Mouse (Mus musculus) neural tube, embryonic 11.5 days (tissue): ENCODE data around the gene Ano9. TPM values are rescaled to one million over a fixed set of nuclear protein-coding genes. Genes with fewer than 3 reads are reported as not detected.

Source experiments
- ATAC-seq: fragments of 200-750 bp; cut with Nextera tagmentation; 2 replicates; pipeline ENCODE4 v1.8.0; 2017; ENCODE audit warnings: moderate number of reproducible peaks, mild to moderate bottlenecking, moderate TSS enrichment, moderate library complexity; ENCODE audit not compliant: insufficient read depth, low FRiP score, low TSS enrichment
- DNase-seq: peaks from one replicate; pipeline ENCODE4 v3.0.0-alpha.2; 2015; ENCODE audit warnings: low spot score
- H3K27ac ChIP-seq: fragments of 300-500 bp; sonication (generic); 2 replicates; pipeline ENCODE4 v1.5.1; 2014; ENCODE audit warnings: low read depth, mild to moderate bottlenecking, low read length
- H3K27me3 ChIP-seq: fragments of 300-500 bp; sonication (generic); 2 replicates; pipeline ENCODE4 v1.6.1; 2014; ENCODE audit warnings: mild to moderate bottlenecking, low read length, mixed read lengths; ENCODE audit not compliant: control insufficient read depth, insufficient read depth
- H3K36me3 ChIP-seq: fragments of 300-500 bp; sonication (generic); 2 replicates; pipeline ENCODE4 v1.6.1; 2014; ENCODE audit warnings: mild to moderate bottlenecking, low read length, moderate library complexity, mixed read lengths; ENCODE audit not compliant: control insufficient read depth, insufficient read depth
- H3K4me1 ChIP-seq: fragments of 300-500 bp; sonication (generic); 2 replicates; pipeline ENCODE4 v1.6.1; 2014; ENCODE audit warnings: low read length, mixed read lengths; ENCODE audit not compliant: control insufficient read depth, insufficient read depth
- H3K4me2 ChIP-seq: fragments of 300-500 bp; sonication (generic); 2 replicates; pipeline ENCODE4 v1.6.1; 2014; ENCODE audit warnings: low read depth, mild to moderate bottlenecking, moderate library complexity
- H3K4me3 ChIP-seq: fragments of 300-500 bp; sonication (generic); 2 replicates; pipeline ENCODE4 v1.5.1; 2014; ENCODE audit warnings: low read depth, low read length
- H3K9ac ChIP-seq: fragments of 300-500 bp; sonication (generic); 2 replicates; pipeline ENCODE4 v1.6.1; 2014; ENCODE audit warnings: mild to moderate bottlenecking, low read length
- H3K9me3 ChIP-seq: fragments of 300-500 bp; sonication (generic); 2 replicates; pipeline ENCODE4 v1.6.1; 2016; ENCODE audit warnings: low read length; ENCODE audit not compliant: control insufficient read depth
- WGBS: fragments of 180-500 bp; shearing (Covaris S2); extraction: QIAGEN DNeasy Blood & Tissue Kit; methylation state at CpG from one replicate; pipeline ENCODE4 v1.1.7; 2014; 5-methylcytosine and 5-hydroxymethylcytosine counted together
- polyA plus RNA-seq: library from polyadenylated mRNA; unstranded; fragments of >200 nt; fragmentation: Nextera tagmentation; extraction: Ambion mirVana; gene quantifications from 2 replicates; pipeline ENCODE4 v1.2.1, GENCODE M21; 2014

Gene Ano9
- polyA plus RNA-seq: 0.09 TPM in 1 of 2 replicates, not detected in the other

DNA sequence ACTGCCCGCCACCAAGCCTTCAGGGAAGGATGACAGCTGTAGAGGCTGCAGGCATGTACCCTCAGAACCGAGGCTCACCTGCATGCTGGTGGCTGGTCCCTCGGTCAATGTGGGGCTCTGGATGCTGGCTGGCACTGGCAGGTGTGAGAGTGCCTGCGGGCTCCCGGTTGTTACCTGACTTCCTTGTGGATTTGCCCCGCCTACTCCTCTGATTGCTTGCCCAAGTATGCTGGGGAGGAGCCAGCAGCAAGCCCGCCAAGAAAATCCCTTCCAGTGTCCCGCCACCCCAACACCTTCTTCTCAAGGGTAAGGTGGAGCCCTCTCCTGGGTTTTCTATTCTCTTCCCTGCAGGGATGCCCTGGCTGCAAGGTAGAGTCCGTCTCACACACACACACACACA lies at the start of gene Ano9:
TSS of gene Ano9 (minus strand) at position 171 of the 400 bp plus-strand sequence.
- H3K4me3 ChIP-seq: no peak within 1 kb of the TSS
- H3K27ac ChIP-seq: no peak within 1 kb of the TSS
- no peaks in the 10 kb centered on the region for H3K27me3 ChIP-seq
- WGBS: 10% methylated on average over 9 of the region's 9 CpGs
- H3K9me3 ChIP-seq: no peaks in the 10 kb centered on the region
- DNase-seq (no peak), ATAC-seq (no peak)
- H3K36me3 ChIP-seq: no peaks in the 10 kb centered on the region
- no peak within 1 kb of the TSS for H3K9ac ChIP-seq
- no peaks in the 10 kb centered on the region for H3K4me1 ChIP-seq
- H3K4me2 ChIP-seq: no peak within 1 kb of the TSS

DNA sequence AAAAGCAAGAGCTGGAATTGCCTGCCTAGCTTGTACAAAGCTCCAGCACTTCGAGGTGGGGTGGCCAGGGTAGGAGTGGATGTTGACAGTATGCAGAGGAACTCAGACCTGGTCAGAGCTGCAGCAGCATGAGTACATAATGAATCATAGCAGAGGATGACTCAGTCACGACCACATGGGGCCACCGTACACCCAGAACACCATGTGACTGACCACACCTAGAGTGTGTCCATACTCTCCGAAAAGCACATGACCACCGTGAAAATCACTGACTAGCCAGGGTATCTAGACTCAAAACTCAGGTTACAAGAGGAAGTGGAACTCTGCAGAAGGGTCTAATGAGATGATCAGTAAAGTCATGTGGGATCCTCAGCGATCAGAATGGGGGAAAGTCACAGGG lies 47.2 kb upstream of the Ano9 start:
- H3K9ac ChIP-seq: no peak overlapping the region
- 85% methylated on average over 6 of the region's 6 CpGs for WGBS
- peaks cover 11% of the 10 kb centered on the region; the same call in 1 of the 2 replicates for H3K4me1 ChIP-seq
- H3K36me3 ChIP-seq: peaks cover 7% of the 10 kb centered on the region
- DNase-seq (no peak), ATAC-seq (no peak)
- H3K4me3 ChIP-seq: no peak overlapping the region
- H3K4me2 ChIP-seq: no peak overlapping the region
- H3K9me3 ChIP-seq: no peaks in the 10 kb centered on the region
- no peak overlapping the region for H3K27ac ChIP-seq
- H3K27me3 ChIP-seq: no peaks in the 10 kb centered on the region

DNA sequence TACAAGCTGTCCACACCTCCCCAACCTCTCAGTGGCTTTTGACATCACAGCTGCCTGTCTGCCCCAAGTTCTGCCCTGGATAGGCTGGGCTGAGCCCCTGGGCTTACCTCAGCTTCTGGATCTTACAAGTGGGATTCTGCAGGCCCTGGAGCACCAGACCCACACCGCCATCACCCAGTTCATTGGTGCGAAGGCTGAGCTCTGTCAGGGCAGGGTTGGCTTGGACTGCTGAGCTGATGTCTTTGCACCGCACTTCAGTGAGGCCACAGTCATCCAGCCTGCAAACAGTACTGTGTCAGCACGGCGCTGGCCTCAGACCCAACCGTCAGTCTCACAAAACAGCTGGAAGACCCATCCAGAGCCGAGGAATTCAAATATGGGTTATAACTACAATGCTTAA lies 46.8 kb upstream of the Ano9 start:
- Histone ChIP-seq H3K27me3 (no peaks in the 10 kb centered on the region), H3K27ac (no peak overlapping the region), H3K9me3 (no peaks in the 10 kb centered on the region), H3K4me3 (no peak overlapping the region), H3K4me2 (no peak overlapping the region), H3K9ac (no peak overlapping the region), H3K36me3 (peaks cover 7% of the 10 kb centered on the region), H3K4me1 (peaks cover 11% of the 10 kb centered on the region; the same call in 1 of the 2 replicates)
- WGBS: 95% methylated on average over 7 of the region's 7 CpGs
- ATAC-seq: no peak
- no peak for DNase-seq

DNA sequence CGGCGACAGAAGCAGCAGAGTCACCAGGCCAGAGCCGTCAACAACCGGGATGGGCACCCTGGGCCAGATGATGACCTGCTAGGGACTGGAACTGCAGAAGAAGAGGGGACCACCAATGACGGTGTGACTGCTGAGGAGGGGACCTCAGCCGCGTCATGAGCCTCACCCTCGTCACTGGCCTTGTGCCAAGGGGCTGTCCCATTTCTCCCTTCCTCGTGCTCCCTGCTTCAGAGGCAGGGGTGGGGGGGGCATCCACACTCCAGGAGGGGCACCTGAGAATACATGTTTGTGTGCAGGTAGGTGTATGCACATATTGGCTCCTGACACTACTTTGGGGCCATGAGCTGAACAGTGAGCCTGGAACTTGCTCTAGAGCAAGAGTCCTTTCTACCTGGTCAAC lies 37.8 kb upstream of the Ano9 start:
- H3K4me3 ChIP-seq: no peak overlapping the region
- H3K4me1 ChIP-seq: no peaks in the 10 kb centered on the region
- 92% methylated on average over 9 of the region's 9 CpGs for WGBS
- no peak for ATAC-seq
- H3K9me3 ChIP-seq: no peaks in the 10 kb centered on the region
- DNase-seq: no peak
- peaks cover 11% of the 10 kb centered on the region; the same call in 1 of the 2 replicates for H3K36me3 ChIP-seq
- no peak overlapping the region for H3K27ac ChIP-seq
- no peak overlapping the region for H3K9ac ChIP-seq
- H3K4me2 ChIP-seq: no peak overlapping the region
- H3K27me3 ChIP-seq: no peaks in the 10 kb centered on the region

DNA sequence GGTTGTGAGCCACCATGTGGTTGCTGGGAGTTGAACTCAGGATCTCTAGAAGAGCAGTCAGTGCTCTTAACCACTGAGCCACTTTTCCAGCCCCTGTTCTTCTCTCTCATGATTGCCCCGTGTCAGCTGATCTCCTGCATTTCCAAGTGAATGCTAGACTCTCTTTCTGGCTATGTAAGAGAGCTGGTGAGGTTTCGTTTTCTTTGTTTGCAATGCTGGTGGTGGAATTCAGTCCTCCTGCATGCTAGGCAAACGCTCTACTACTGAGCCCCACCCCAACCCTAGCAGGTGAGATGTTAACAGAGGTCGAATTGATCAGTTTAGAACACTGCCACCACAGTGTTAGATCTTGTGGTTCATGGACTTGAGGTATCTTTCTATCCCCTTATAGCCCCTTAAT lies 31.0 kb upstream of the Ano9 start:
- ATAC-seq (no peak), DNase-seq (no peak)
- WGBS: 79% methylated on average over 4 of the region's 4 CpGs
- H3K4me1 ChIP-seq: no peaks in the 10 kb centered on the region
- H3K27me3 ChIP-seq: no peaks in the 10 kb centered on the region
- no peak overlapping the region for H3K4me2 ChIP-seq
- no peak overlapping the region for H3K4me3 ChIP-seq
- no peak overlapping the region for H3K9ac ChIP-seq
- H3K9me3 ChIP-seq: no peaks in the 10 kb centered on the region
- H3K27ac ChIP-seq: no peak overlapping the region
- H3K36me3 ChIP-seq: peaks cover 14% of the 10 kb centered on the region; the same call in 1 of the 2 replicates

DNA sequence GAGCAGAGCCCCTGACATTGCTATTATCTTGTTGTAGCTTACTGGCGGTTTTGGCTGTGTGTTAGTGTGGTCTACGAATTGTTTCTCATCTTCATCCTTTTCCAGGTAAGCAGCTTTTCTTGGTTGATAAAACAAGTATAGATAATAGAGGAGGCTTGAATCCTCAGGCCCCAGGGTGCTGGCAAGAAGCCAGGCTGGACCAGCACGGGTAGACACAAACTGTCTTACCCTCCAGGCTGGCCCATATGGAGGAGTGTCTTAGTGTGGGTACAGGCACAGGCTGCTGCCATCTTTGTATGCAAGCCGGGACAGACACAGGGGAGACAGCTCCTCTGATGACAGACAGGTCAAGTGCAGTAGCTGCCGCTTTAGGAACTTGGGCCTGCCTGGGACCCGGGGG lies 29.4 kb upstream of the Ano9 start:
- no peak for ATAC-seq
- Histone ChIP-seq H3K4me1 (no peaks in the 10 kb centered on the region), H3K27ac (no peak overlapping the region), H3K4me2 (no peak overlapping the region), H3K27me3 (no peaks in the 10 kb centered on the region), H3K36me3 (peaks cover 13% of the 10 kb centered on the region; the same call in 1 of the 2 replicates), H3K4me3 (no peak overlapping the region), H3K9ac (no peak overlapping the region), H3K9me3 (no peaks in the 10 kb centered on the region)
- WGBS: 91% methylated on average over 6 of the region's 6 CpGs
- DNase-seq: no peak

DNA sequence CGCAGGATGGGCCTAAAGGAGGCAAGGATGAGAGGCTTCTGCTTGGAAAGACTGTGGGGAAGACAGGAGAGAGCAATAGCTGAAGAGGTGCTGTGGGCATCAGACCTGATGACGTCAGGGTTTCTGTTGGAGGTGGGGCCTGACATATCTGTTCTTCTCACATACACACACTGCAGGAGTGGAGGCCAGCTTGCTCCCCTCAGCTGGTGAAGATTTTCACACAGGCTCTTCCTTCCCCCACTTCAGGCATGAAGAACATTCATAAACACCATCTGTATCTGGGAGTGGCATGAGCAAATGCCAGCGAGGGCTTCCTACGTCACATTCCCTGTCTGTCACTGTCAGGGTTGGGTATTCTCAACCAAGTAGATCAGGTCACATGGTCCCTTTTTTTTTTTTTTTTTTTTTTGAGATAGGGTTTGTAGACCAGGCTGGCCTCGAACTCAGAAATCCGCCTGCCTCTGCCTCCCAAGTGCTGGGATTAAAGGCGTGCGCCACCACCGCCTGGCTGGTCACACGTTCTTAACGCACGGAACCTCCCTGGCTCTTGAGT lies 28.5 kb upstream of the Ano9 start:
- Histone ChIP-seq H3K27me3 (no peaks in the 10 kb centered on the region), H3K9ac (no peak overlapping the region), H3K27ac (no peak overlapping the region), H3K4me2 (no peak overlapping the region), H3K4me1 (no peaks in the 10 kb centered on the region), H3K9me3 (no peaks in the 10 kb centered on the region), H3K4me3 (no peak overlapping the region), H3K36me3 (peaks cover 8% of the 10 kb centered on the region; the same call in 1 of the 2 replicates)
- no peak for ATAC-seq
- DNase-seq: no peak
- WGBS: 96% methylated on average over 12 of the region's 12 CpGs

DNA sequence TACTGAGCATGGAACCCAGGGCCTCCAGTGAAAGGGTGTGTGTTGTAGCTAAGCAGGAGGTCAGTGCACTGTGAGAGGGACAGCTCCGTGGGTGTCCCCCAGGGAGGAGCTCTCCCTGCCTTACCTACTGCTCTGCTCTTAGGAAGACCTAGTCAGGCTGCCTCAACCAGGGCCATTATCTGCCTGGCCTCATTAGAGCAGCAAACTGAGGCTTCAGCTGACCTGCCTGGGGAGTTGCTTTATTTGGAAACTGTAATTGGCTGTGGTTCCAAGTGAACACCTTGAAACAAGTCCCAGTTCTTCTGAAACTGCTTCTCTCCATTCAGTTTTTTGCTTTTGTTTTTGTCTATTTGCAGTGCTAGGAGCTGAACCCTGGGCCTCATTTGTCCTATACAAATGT lies 27.8 kb upstream of the Ano9 start:
- Histone ChIP-seq H3K27ac (no peak overlapping the region), H3K9me3 (no peaks in the 10 kb centered on the region), H3K4me2 (no peak overlapping the region), H3K27me3 (no peaks in the 10 kb centered on the region), H3K9ac (no peak overlapping the region), H3K4me1 (no peaks in the 10 kb centered on the region), H3K36me3 (peaks cover 6% of the 10 kb centered on the region), H3K4me3 (no peak overlapping the region)
- WGBS: 70% methylated on average over 1 of the region's 1 CpGs
- no peak for ATAC-seq
- no peak for DNase-seq

DNA sequence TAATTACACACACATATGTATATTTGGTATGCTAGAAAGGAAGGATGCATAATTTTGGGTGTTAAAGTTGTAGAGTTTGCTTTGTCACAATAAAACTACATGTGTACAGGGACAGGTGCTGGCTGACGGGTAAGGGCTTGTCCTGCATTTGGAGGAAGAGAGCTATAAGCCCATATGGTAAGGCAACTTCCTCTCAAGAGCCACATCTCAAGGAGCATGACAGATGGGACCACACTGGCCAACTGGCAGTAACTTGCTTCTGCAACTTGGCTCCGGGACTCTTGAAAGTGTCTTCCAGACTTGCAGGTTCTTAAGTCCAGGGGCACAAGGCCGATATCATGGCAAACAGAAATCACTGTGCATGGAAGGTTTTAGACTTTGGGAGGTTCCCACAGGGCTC lies 27.0 kb upstream of the Ano9 start:
- H3K4me3 ChIP-seq: no peak overlapping the region
- no peak for ATAC-seq
- no peak for DNase-seq
- peaks cover 6% of the 10 kb centered on the region for H3K36me3 ChIP-seq
- WGBS: 95% methylated on average over 3 of the region's 3 CpGs
- H3K27ac ChIP-seq: no peak overlapping the region
- H3K4me1 ChIP-seq: no peaks in the 10 kb centered on the region
- no peak overlapping the region for H3K4me2 ChIP-seq
- no peak overlapping the region for H3K9ac ChIP-seq
- H3K27me3 ChIP-seq: no peaks in the 10 kb centered on the region
- no peaks in the 10 kb centered on the region for H3K9me3 ChIP-seq
